ENCODE assay signal across 11 mouse cellular contexts in the genomic region with DNA sequence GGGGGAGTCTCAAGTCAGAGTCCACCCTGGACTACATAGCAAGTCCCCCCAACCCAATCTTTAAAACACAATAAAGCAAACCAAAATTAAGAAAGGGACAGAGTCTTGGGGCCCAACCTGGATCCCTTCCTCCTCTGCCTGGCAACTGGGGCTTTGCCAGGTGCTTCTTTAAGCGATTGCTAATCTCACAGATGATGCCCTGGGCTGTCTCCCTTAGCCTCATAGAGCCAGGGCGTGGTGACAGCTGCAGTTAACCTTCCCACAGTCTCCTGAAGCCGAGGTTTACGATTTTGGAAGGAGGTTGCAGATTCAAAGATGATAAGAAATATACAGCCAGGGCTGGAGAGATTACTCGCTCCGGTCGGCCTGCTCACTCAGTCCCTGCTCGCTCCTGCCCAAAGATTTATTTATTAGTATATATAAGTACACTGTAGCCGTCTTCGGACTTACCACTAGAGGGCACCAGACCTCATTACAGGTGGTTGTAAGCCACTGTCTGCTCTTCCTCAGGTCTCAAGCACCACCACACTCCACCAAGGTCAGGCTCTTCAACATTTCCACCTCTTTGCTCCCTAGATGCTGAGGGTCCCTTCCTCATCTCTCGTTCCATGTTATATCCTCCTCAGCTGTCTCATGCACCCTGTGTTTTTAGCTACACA. TPM values are rescaled to one million over a fixed set of nuclear protein-coding genes. Genes with fewer than 3 reads are reported as not detected.
DNase-seq lines count a peak whose midpoint lies in the region; ATAC-seq and TF ChIP-seq lines count a peak whose summit lies in the region.
"Not testable (repeated sequence)": the region's sequence is repeated elsewhere in the genome, so short reads cannot be mapped to it uniquely, and the experiment has no call there.
"Had no signal": no experiment of that assay in that cellular context is flagged by ENCODE, and none has a peak within 500 bp of the region (broad histone marks: within the 10 kb centered on the region; RNA-seq: fewer than 3 reads in every experiment).

No protein-coding gene starts in this region.

- not testable (repeated sequence) for H3K4me2 ChIP-seq in heart, embryonic 16.5 days (ENCODE audit: low read depth, low read length); midbrain, embryonic 14.5 days (ENCODE audit: low read length)
- peak overlapping the region; percentile 26; the same call in 1 of the 2 replicates for H3K4me2 ChIP-seq in liver, embryonic 13.5 days

- DNase-seq in c-Kit-negative CD71-positive TER-119-positive erythroid progenitor cells, embryonic 14.5 days (ENCODE audit: low read depth, low spot score), result peak; percentile 63
- DNase-seq in embryo, embryonic 11 days, result peak; percentile 66
- DNase-seq in kidney, adult 9 months, result peak; percentile 65
- DNase-seq in liver, embryonic 13.5 days, result peak; percentile 31
- DNase-seq in midbrain, embryonic 14.5 days, result peak; percentile 76
- DNase-seq in telencephalon, adult 2 months (ENCODE audit: low read depth, low spot score), result peak; percentile 58

- H3K9ac ChIP-seq in ES-Bruce4 (ENCODE audit: low read depth, poor library complexity, severe bottlenecking); heart, embryonic 16.5 days (ENCODE audit: low read length); liver, embryonic 13.5 days; midbrain, embryonic 14.5 days (replicated peaks; ENCODE audit: low read length): not testable (repeated sequence)

- 0 out of 2 replicates have a peak, but pooled peaks have one; percentile 28 for ATAC-seq in heart, embryonic 16.5 days (replicated peaks; ENCODE audit: extremely low read depth, insufficient read depth, low FRiP score)
- ATAC-seq in liver, embryonic 13.5 days (ENCODE audit: low read depth), result peak; percentile 56; the same call in 1 of the 2 replicates
- ATAC-seq in midbrain, embryonic 14.5 days (ENCODE audit: low FRiP score, low TSS enrichment), result peak; percentile 40; the same call in 1 of the 2 replicates

- H3K36me3 ChIP-seq in ES-Bruce4 (ENCODE audit: control insufficient read depth, insufficient read depth, low read length, poor library complexity, severe bottlenecking); heart, embryonic 16.5 days (ENCODE audit: control insufficient read depth, insufficient read depth); liver, embryonic 13.5 days; midbrain, embryonic 14.5 days (ENCODE audit: control insufficient read depth, insufficient read depth, low read length): not testable (repeated sequence)

- peak; percentile 26 for TF ChIP-seq CTCF in ES-Bruce4 (IDR thresholded peaks at IDR 0.05; ENCODE audit: low read depth, low read length)

- H3K27ac ChIP-seq in ES-Bruce4 (ENCODE audit: insufficient read depth, low read length); heart, embryonic 16.5 days (ENCODE audit: low read length); liver, embryonic 13.5 days; midbrain, embryonic 14.5 days (replicated peaks; ENCODE audit: low read depth, low read length): not testable (repeated sequence)

- not testable (repeated sequence) for H3K4me1 ChIP-seq in ES-Bruce4 (ENCODE audit: control insufficient read depth, insufficient read depth, low read length); midbrain, embryonic 14.5 days (ENCODE audit: control insufficient read depth, insufficient read depth, low read length)
- peaks cover 14% of the 10 kb centered on the region for H3K4me1 ChIP-seq in heart, embryonic 16.5 days (ENCODE audit: control insufficient read depth, insufficient read depth, low read length)
- H3K4me1 ChIP-seq in liver, embryonic 13.5 days (replicated peaks), result peaks cover 52% of the 10 kb centered on the region

- H3K27me3 ChIP-seq in ES-Bruce4 (ENCODE audit: control insufficient read depth, insufficient read depth, low read length, poor library complexity, severe bottlenecking); heart, embryonic 16.5 days (ENCODE audit: control insufficient read depth, insufficient read depth, low read length); liver, embryonic 13.5 days; midbrain, embryonic 14.5 days (ENCODE audit: control insufficient read depth, insufficient read depth, low read length): not testable (repeated sequence)

- not testable (repeated sequence) for H3K9me3 ChIP-seq in ES-Bruce4 (replicated peaks; ENCODE audit: control insufficient read depth, insufficient read depth, low read length, poor library complexity, severe bottlenecking); heart, embryonic 16.5 days (replicated peaks; ENCODE audit: control insufficient read depth, low read length); liver, embryonic 13.5 days (replicated peaks); midbrain, embryonic 14.5 days (ENCODE audit: control insufficient read depth, low read length)

- not testable (repeated sequence) for H3K4me3 ChIP-seq in ES-Bruce4 (ENCODE audit: low read depth, low read length); heart, embryonic 16.5 days (ENCODE audit: low read length); liver, embryonic 13.5 days (replicated peaks); midbrain, embryonic 14.5 days (replicated peaks; ENCODE audit: low read depth, low read length)

- TF ChIP-seq POLR2A in ES-Bruce4 (IDR thresholded peaks at IDR 0.05; ENCODE audit: insufficient read depth, low read length), result not testable (repeated sequence)

- 48% methylated on average over 10 of the region's 11 CpGs for WGBS in heart, embryonic 16.5 days
- 23% methylated on average over 11 of the region's 11 CpGs for WGBS in liver, embryonic 13.5 days (ENCODE audit: insufficient replicate concordance)
- 47% methylated on average over 8 of the region's 11 CpGs for WGBS in midbrain, embryonic 14.5 days

- not testable (repeated sequence) for TF ChIP-seq EP300 in ES-Bruce4 (IDR thresholded peaks at IDR 0.05; ENCODE audit: insufficient read depth, low read depth, low read length)

RNA-seq across cellular contexts. Expression of gene Mettl7a1, which starts 3.6 kb away (rescaled TPM):
- polyA plus RNA-seq in ES-Bruce4 (2011; ENCODE audit: insufficient read depth, insufficient read length, low read depth, missing spikeins), result 9.7 and 11.5 TPM in 2 replicates
- polyA plus RNA-seq in heart, embryonic 16.5 days (2015; fragmentation: Nextera tagmentation; extraction: Ambion mirVana), result 5.8 and 6.0 TPM in 2 replicates
- 6.6 and 7.7 TPM in 2 replicates for polyA plus RNA-seq in liver, embryonic 13.5 days (2015; fragmentation: Nextera tagmentation; extraction: Ambion mirVana)
- 3.3 and 7.7 TPM in 2 replicates for polyA plus RNA-seq in midbrain, embryonic 14.5 days (2014; fragmentation: Nextera tagmentation; extraction: Ambion mirVana)

RNA-seq across cellular contexts. Expression of gene Tmprss12, which starts 26.9 kb away (rescaled TPM):
- 3.2 and 4.1 TPM in 2 replicates for polyA plus RNA-seq in ES-Bruce4 (2011; ENCODE audit: insufficient read depth, insufficient read length, low read depth, missing spikeins)
- polyA plus RNA-seq in heart, embryonic 16.5 days (2015; fragmentation: Nextera tagmentation; extraction: Ambion mirVana), result not detected in 2 replicates
- not detected in 2 replicates for polyA plus RNA-seq in liver, embryonic 13.5 days (2015; fragmentation: Nextera tagmentation; extraction: Ambion mirVana)
- polyA plus RNA-seq in midbrain, embryonic 14.5 days (2014; fragmentation: Nextera tagmentation; extraction: Ambion mirVana), result not detected in 2 replicates
- polyA plus RNA-seq: embryonic facial prominence, embryonic 13.5 days; limb, embryonic 10.5 days; neural tube, embryonic 12.5 days had no signal

RNA-seq across cellular contexts. Expression of gene Mettl7a3, which starts 27.2 kb away (rescaled TPM):
- not detected in 2 replicates for polyA plus RNA-seq in ES-Bruce4 (2011; ENCODE audit: insufficient read depth, insufficient read length, low read depth, missing spikeins)
- polyA plus RNA-seq in heart, embryonic 16.5 days (2015; fragmentation: Nextera tagmentation; extraction: Ambion mirVana), result not detected in 2 replicates
- not detected in 2 replicates for polyA plus RNA-seq in liver, embryonic 13.5 days (2015; fragmentation: Nextera tagmentation; extraction: Ambion mirVana)
- polyA plus RNA-seq in midbrain, embryonic 14.5 days (2014; fragmentation: Nextera tagmentation; extraction: Ambion mirVana), result not detected in 2 replicates
- polyA plus RNA-seq: limb, embryonic 10.5 days had no signal

RNA-seq across cellular contexts. Expression of gene Methig1, which starts 45.4 kb away (rescaled TPM):
- not detected in 2 replicates for polyA plus RNA-seq in ES-Bruce4 (2011; ENCODE audit: insufficient read depth, insufficient read length, low read depth, missing spikeins)
- 0.12 TPM in 1 of 2 replicates, not detected in the other for polyA plus RNA-seq in heart, embryonic 16.5 days (2015; fragmentation: Nextera tagmentation; extraction: Ambion mirVana)
- polyA plus RNA-seq in liver, embryonic 13.5 days (2015; fragmentation: Nextera tagmentation; extraction: Ambion mirVana), result not detected in 2 replicates
- polyA plus RNA-seq in midbrain, embryonic 14.5 days (2014; fragmentation: Nextera tagmentation; extraction: Ambion mirVana), result 0.24 TPM in 1 of 2 replicates, not detected in the other
- polyA plus RNA-seq: embryonic facial prominence, embryonic 13.5 days had no signal

RNA-seq across cellular contexts. Expression of gene Mettl7a2, which starts 45.4 kb away (rescaled TPM):
- polyA plus RNA-seq in ES-Bruce4 (2011; ENCODE audit: insufficient read depth, insufficient read length, low read depth, missing spikeins), result not detected in 2 replicates
- polyA plus RNA-seq in heart, embryonic 16.5 days (2015; fragmentation: Nextera tagmentation; extraction: Ambion mirVana), result not detected in 2 replicates
- polyA plus RNA-seq in liver, embryonic 13.5 days (2015; fragmentation: Nextera tagmentation; extraction: Ambion mirVana), result not detected in 2 replicates
- polyA plus RNA-seq in midbrain, embryonic 14.5 days (2014; fragmentation: Nextera tagmentation; extraction: Ambion mirVana), result not detected in 2 replicates
- polyA plus RNA-seq: embryonic facial prominence, embryonic 13.5 days; limb, embryonic 10.5 days had no signal
